Mouse (Mus musculus) CH12.LX (cell line): ENCODE measurements around the gene Fgfr2.

Experiments
- CHD2 ChIP-seq: IDR thresholded peaks from 2 replicates; pipeline ENCODE4 v1.6.1; 2011; ENCODE audit warnings: low read length, improper control_type of control experiment
- CTCF ChIP-seq, 2 experiments: IDR thresholded peaks in 1 of 2; conservative IDR thresholded peaks in 1 of 2; 2 replicates each; pipeline ENCODE4 v1.5.1; 2011 to 2012; ENCODE audit warnings: low read depth in 2 of 2, low read length in 2 of 2, improper control_type of control experiment in 1 of 2, inconsistent platforms in 1 of 2, mild to moderate bottlenecking in 1 of 2, moderate library complexity in 1 of 2
- EP300 ChIP-seq: IDR thresholded peaks from 2 replicates; pipeline ENCODE4 v1.6.1; 2011; ENCODE audit warnings: low read length, improper control_type of control experiment
- MAZ ChIP-seq: IDR thresholded peaks from 2 replicates; pipeline ENCODE4 v1.6.1; 2012; ENCODE audit warnings: low read depth, mild to moderate bottlenecking, inconsistent platforms, low read length, improper control_type of control experiment, moderate library complexity

DNA sequence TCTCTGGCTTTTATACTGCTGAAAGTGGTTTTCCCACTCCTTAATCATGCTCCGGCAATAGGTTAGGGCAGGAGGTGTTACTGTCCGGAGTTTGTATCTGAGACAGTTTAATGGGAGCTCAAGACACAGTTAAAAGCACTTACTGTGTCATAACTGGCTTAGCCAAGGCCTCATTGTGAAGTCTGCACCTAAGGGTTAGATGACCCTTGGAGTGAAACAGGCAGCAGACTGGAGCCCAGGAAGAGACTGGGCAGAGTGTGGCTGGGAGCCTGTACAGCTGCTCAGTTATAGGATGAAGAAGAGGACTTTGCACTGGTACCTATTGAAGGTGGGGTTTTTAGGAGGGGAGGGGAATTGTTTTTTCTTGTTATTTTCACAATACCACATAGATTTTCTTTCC lies 1976.9 kb downstream of the Fgfr2 start, which contains the start of gene 4933402N03Rik:
- TF ChIP-seq CTCF (conservative IDR thresholded peaks at IDR 0.05 in 1 of 2, IDR thresholded peaks at IDR 0.05 in 1 of 2; ENCODE audit: low read depth in 2 of 2, low read length in 2 of 2) (no peak), EP300 (no peak), MAZ (no peak), CHD2 (no peak)
